Mouse (Mus musculus): ENCODE data around the gene Tmem150b.

- no peak for TF ChIP-seq CTCF (IDR thresholded peaks at IDR 0.05; ENCODE audit: low read depth, low read length)
- TF ChIP-seq GATA2 (IDR thresholded peaks at IDR 0.05; ENCODE audit: borderline replicate concordance, low read depth, low read length) = no peak
- peak; percentile 49; the same call in 1 of the 2 replicates for TF ChIP-seq TAL1 (conservative IDR thresholded peaks at IDR 0.05; ENCODE audit: low read depth, low read length)
- no peak for TF ChIP-seq GATA1 (IDR thresholded peaks at IDR 0.05; ENCODE audit: borderline replicate concordance, low read length)
- no peak for TF ChIP-seq POLR2AphosphoS5 (IDR thresholded peaks at IDR 0.05; ENCODE audit: insufficient replicate concordance, low read depth, low read length)
Measured at GRCm38 (mm10) chr7:4743354-4743753, 18.3 kb upstream of the Tmem150b start.

Measured in G1E (cell line).